Mouse (Mus musculus): ENCODE measurements around the gene Serpini1. TPM values are rescaled to one million over a fixed set of nuclear protein-coding genes. Genes with fewer than 3 reads are reported as not detected.

The Serpini1 gene
- polyA plus RNA-seq (2012; rRNA removed), result 0.72 and 0.92 TPM in 2 replicates

DNA sequence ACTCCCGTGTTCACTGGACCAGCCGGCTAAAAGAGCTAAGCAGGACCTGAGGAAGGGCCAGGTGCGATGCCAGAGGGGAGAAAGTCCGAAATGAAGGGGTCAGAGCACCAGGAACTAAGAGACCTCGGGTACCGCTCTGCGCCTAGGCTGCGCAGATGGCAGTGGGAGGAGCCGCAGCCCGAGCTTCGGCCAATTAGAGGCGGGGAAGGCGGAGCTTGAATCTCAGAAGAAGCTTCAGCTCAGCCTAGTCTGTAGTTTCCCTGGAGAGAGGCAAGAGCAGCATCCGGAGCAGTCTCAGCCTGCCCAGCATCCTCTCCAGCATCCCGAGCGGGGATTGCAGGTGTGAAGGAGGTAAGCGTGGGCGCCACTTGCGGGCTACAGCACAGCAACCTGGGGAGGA, at the start of gene Serpini1:
TSS of gene Serpini1 (plus strand) at position 256 of the 400 bp plus-strand sequence.
- H3K4me1 ChIP-seq (ENCODE audit: control insufficient read depth, insufficient read depth, insufficient read length), result no peaks in the 10 kb centered on the region
- TF ChIP-seq POLR2A (IDR thresholded peaks at IDR 0.05; ENCODE audit: low read depth, low read length) (peak; percentile 62), CTCF (IDR thresholded peaks at IDR 0.05; ENCODE audit: extremely low read depth, insufficient read depth, insufficient read length, insufficient replicate concordance) (no peak)
- DNase-seq (ENCODE audit: low read depth in 1 of 2, low spot score in 2 of 2), result peak; percentile 86 to 88

GRCm38 (mm10) chr3:75517631-75518250, 39.6 kb upstream of the Serpini1 start:
- TF ChIP-seq CTCF (IDR thresholded peaks at IDR 0.05; ENCODE audit: extremely low read depth, insufficient read depth, insufficient read length, insufficient replicate concordance) (peak; percentile 35; the same call in 1 of the 2 replicates), POLR2A (IDR thresholded peaks at IDR 0.05; ENCODE audit: low read depth, low read length) (no peak)
- DNase-seq (ENCODE audit: low read depth in 1 of 2, low spot score in 2 of 2), result peak; percentile 17 to 66
- Histone ChIP-seq H3K27ac (ENCODE audit: insufficient read depth, low read length) (no peak overlapping the region), H3K4me3 (ENCODE audit: extremely low read depth, insufficient read depth, insufficient read length) (no peak overlapping the region), H3K4me1 (ENCODE audit: control insufficient read depth, insufficient read depth, insufficient read length) (no peaks in the 10 kb centered on the region), H3K36me3 (ENCODE audit: control insufficient read depth, insufficient read depth, low read length) (peaks cover 18% of the 10 kb centered on the region), H3K27me3 (ENCODE audit: control insufficient read depth, insufficient read depth, low read length) (no peaks in the 10 kb centered on the region)
- 78% methylated on average over 7 of the region's 7 CpGs for WGBS

More for the DNA sequence above, at the start of gene Serpini1:
- H3K27ac ChIP-seq (ENCODE audit: insufficient read depth, low read length), result peak within 1 kb of the TSS; percentile 97
- WGBS, result 1% methylated on average over 19 of the region's 19 CpGs
- peak within 1 kb of the TSS; percentile 92 for H3K4me3 ChIP-seq (ENCODE audit: extremely low read depth, insufficient read depth, insufficient read length)
- no peaks in the 10 kb centered on the region for H3K27me3 ChIP-seq (ENCODE audit: control insufficient read depth, insufficient read depth, low read length)
- H3K36me3 ChIP-seq (ENCODE audit: control insufficient read depth, insufficient read depth, low read length), result no peaks in the 10 kb centered on the region

- TF ChIP-seq POLR2A (IDR thresholded peaks at IDR 0.05; ENCODE audit: low read depth, low read length) (no peak), CTCF (IDR thresholded peaks at IDR 0.05; ENCODE audit: extremely low read depth, insufficient read depth, insufficient read length, insufficient replicate concordance) (no peak)
- DNase-seq (ENCODE audit: low read depth in 1 of 2, low spot score in 2 of 2), result no peak
- 85% methylated on average over 2 of the region's 2 CpGs for WGBS
- Histone ChIP-seq H3K36me3 (ENCODE audit: control insufficient read depth, insufficient read depth, low read length) (peaks cover 23% of the 10 kb centered on the region), H3K27ac (ENCODE audit: insufficient read depth, low read length) (no peak overlapping the region), H3K27me3 (ENCODE audit: control insufficient read depth, insufficient read depth, low read length) (no peaks in the 10 kb centered on the region), H3K4me3 (ENCODE audit: extremely low read depth, insufficient read depth, insufficient read length) (no peak overlapping the region), H3K4me1 (ENCODE audit: control insufficient read depth, insufficient read depth, insufficient read length) (peaks cover 2% of the 10 kb centered on the region)
Measured at GRCm38 (mm10) chr3:75521314-75521713, 36.0 kb upstream of the Serpini1 start.

- 100% methylated on average over 1 of the region's 1 CpGs for WGBS
- Histone ChIP-seq H3K27ac (ENCODE audit: insufficient read depth, low read length) (no peak overlapping the region), H3K27me3 (ENCODE audit: control insufficient read depth, insufficient read depth, low read length) (no peaks in the 10 kb centered on the region), H3K4me3 (ENCODE audit: extremely low read depth, insufficient read depth, insufficient read length) (no peak overlapping the region), H3K36me3 (ENCODE audit: control insufficient read depth, insufficient read depth, low read length) (peaks cover 29% of the 10 kb centered on the region), H3K4me1 (ENCODE audit: control insufficient read depth, insufficient read depth, insufficient read length) (peaks cover 2% of the 10 kb centered on the region)
- DNase-seq (ENCODE audit: low read depth in 1 of 2, low spot score in 2 of 2), result no peak
- TF ChIP-seq CTCF (IDR thresholded peaks at IDR 0.05; ENCODE audit: extremely low read depth, insufficient read depth, insufficient read length, insufficient replicate concordance), result no peak
Measured at GRCm38 (mm10) chr3:75522527-75522926, 34.8 kb upstream of the Serpini1 start.

DNA sequence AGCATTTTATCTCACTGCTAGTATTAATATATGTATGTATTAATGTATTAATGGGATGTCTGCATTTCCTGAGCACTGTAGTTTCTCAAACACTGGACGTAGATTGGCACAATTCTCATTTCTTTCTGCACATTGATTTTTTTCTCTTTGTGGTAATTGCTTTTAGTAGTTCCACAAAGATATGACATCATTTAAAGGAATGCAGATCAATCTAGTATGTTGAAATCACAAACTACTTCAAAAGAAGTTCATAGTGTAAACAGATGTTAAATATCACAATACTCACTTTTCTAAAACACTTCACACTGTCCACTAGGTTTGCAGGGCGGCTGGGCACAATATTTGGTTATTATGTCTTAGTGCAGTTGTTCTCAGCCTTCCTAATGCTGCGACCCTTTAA, 26.3 kb upstream of the Serpini1 start:
- Histone ChIP-seq H3K27me3 (ENCODE audit: control insufficient read depth, insufficient read depth, low read length) (no peaks in the 10 kb centered on the region), H3K4me1 (ENCODE audit: control insufficient read depth, insufficient read depth, insufficient read length) (no peaks in the 10 kb centered on the region), H3K27ac (ENCODE audit: insufficient read depth, low read length) (no peak overlapping the region), H3K4me3 (ENCODE audit: extremely low read depth, insufficient read depth, insufficient read length) (no peak overlapping the region), H3K36me3 (ENCODE audit: control insufficient read depth, insufficient read depth, low read length) (peaks cover 16% of the 10 kb centered on the region)
- no peak for DNase-seq (ENCODE audit: low read depth in 1 of 2, low spot score in 2 of 2)
- 90% methylated on average over 3 of the region's 3 CpGs for WGBS
- TF ChIP-seq CTCF (IDR thresholded peaks at IDR 0.05; ENCODE audit: extremely low read depth, insufficient read depth, insufficient read length, insufficient replicate concordance) (no peak), POLR2A (IDR thresholded peaks at IDR 0.05; ENCODE audit: low read depth, low read length) (no peak)

- Histone ChIP-seq H3K4me3 (ENCODE audit: extremely low read depth, insufficient read depth, insufficient read length) (no peak overlapping the region), H3K27ac (ENCODE audit: insufficient read depth, low read length) (no peak overlapping the region), H3K36me3 (ENCODE audit: control insufficient read depth, insufficient read depth, low read length) (peaks cover 7% of the 10 kb centered on the region; the same call in 1 of the 2 replicates), H3K4me1 (ENCODE audit: control insufficient read depth, insufficient read depth, insufficient read length) (no peaks in the 10 kb centered on the region), H3K27me3 (ENCODE audit: control insufficient read depth, insufficient read depth, low read length) (no peaks in the 10 kb centered on the region)
- 79% methylated on average over 3 of the region's 3 CpGs for WGBS
- DNase-seq (ENCODE audit: low read depth in 1 of 2, low spot score in 2 of 2), result no peak
- no peak for TF ChIP-seq CTCF (IDR thresholded peaks at IDR 0.05; ENCODE audit: extremely low read depth, insufficient read depth, insufficient read length, insufficient replicate concordance)
- no peak for TF ChIP-seq POLR2A (IDR thresholded peaks at IDR 0.05; ENCODE audit: low read depth, low read length)
Measured at GRCm38 (mm10) chr3:75534045-75534834, 23.1 kb upstream of the Serpini1 start.
